18 mouse cellular contexts compared by ENCODE assay signal in genomic region chr1:54009418-54010064, GRCm38 (mm10).
"Had no signal": no experiment of that assay in that cellular context is flagged by ENCODE, and none has a peak within 500 bp of the region (broad histone marks: within the 10 kb centered on the region; RNA-seq: fewer than 3 reads in every experiment).

No protein-coding gene starts in this region.

- H3K36me3 ChIP-seq: limb, embryonic 12.5 days; midbrain, embryonic 10.5 days; neural tube, embryonic 15.5 days; stomach, embryonic 15.5 days had no signal

- H3K4me2 ChIP-seq: limb, embryonic 12.5 days; neural tube, embryonic 15.5 days; stomach, embryonic 15.5 days had no signal

- H3K9ac ChIP-seq: limb, embryonic 12.5 days; liver, embryonic 14.5 days; neural tube, embryonic 15.5 days; stomach, embryonic 15.5 days had no signal

- H3K4me1 ChIP-seq: stomach, embryonic 15.5 days had no signal

- DNase-seq: kidney, adult 11 months; kidney, adult 9 months; kidney, postnatal 36 days; layer of hippocampus, adult 9-11 months; layer of hippocampus, postnatal 36 days; lung, adult 18-20 months; lung, postnatal 4 days; midbrain, embryonic 14.5 days; right cerebral cortex, postnatal 14 days; thymus, adult 2 months; thymus, postnatal 25 days had no signal

- H3K4me3 ChIP-seq: limb, embryonic 12.5 days; midbrain, embryonic 10.5 days; myocyte; neural tube, embryonic 15.5 days; stomach, embryonic 15.5 days had no signal

- H3K27me3 ChIP-seq: limb, embryonic 12.5 days; neural tube, embryonic 15.5 days; stomach, embryonic 15.5 days had no signal

- H3K9me3 ChIP-seq: limb, embryonic 12.5 days; midbrain, embryonic 10.5 days; neural tube, embryonic 15.5 days; stomach, embryonic 15.5 days had no signal

- H3K27ac ChIP-seq: kidney, postnatal 0 days; limb, embryonic 12.5 days; liver, embryonic 14.5 days; midbrain, embryonic 10.5 days; neural tube, embryonic 15.5 days; stomach, embryonic 15.5 days had no signal
